Mouse (Mus musculus) erythroblast, embryonic 14.5 days (primary cell): ENCODE results near the gene Atg9b.

Experiments
- GATA1 ChIP-seq: IDR thresholded peaks from 2 replicates; pipeline ENCODE4 v1.6.1; 2012; ENCODE audit warnings: low read length, inconsistent platforms, mixed read lengths
- TAL1 ChIP-seq: IDR thresholded peaks from 3 replicates; pipeline ENCODE4 v1.6.1; 2012; ENCODE audit warnings: low read length, inconsistent platforms, mixed read lengths

- TF ChIP-seq GATA1, result no peak
- no peak for TF ChIP-seq TAL1
Observed at GRCm38 (mm10) chr5:24400362-24400761, 8.4 kb upstream of the Atg9b start.
